Comparison of ENCODE assay signal across 8 mouse cellular contexts in the genomic region with DNA sequence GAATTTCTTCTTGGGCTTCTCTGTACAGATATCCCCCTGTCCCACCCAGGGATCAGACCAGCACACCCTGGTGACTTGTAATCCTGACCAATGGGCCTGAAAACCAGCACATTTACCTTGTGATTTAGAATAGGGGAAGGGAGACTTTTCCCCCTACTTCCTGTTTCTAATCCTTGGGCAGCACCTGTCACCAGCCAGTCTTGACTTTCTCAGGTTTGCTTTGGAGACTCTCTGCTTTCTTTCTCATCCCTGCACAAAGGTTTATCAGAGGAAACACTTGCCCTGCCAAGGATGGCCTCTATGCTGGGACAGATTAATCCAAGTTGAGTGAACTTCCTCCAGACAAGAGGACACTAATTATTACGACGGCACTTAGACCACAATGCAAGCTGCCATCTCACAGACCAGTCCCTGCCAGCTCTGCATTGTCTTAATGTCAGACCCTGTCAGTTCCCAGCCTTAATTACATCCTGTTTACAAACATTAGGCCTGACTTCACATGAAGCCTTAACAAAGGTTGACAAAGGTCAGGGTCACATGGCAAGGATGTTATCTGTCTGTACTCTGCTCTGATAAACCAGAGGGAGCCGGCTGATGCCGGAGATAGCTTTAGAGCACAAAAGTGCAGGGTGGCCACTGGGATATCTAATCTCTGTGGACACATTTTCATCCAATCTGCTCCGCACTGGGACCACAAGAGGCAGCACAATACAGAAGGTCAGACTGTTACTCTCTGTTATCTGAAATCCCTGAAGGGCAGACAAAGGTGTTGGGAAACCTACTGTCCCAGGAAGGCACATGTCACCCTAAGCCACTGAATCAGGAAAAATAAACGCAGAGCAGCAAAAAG.
DNase-seq lines count a peak whose midpoint lies in the region; ATAC-seq and TF ChIP-seq lines count a peak whose summit lies in the region.

No protein-coding gene starts in this region.

- WGBS in kidney, embryonic 14.5 days: 56% methylated on average over 6 of the region's 6 CpGs
- WGBS in kidney, embryonic 16.5 days: 60% methylated on average over 6 of the region's 6 CpGs
- 25% methylated on average over 6 of the region's 6 CpGs for WGBS in intestine, postnatal 0 days

- DNase-seq in kidney, adult 11 months: peak; percentile 59
- peak; percentile 35 for DNase-seq in embryo, embryonic 10.5 days (ENCODE audit: low spot score)
- DNase-seq in lung, postnatal 25 days (ENCODE audit: low spot score): peak; percentile 66
- no peak for DNase-seq in layer of hippocampus, adult 11-12 months (ENCODE audit: low spot score)
- no peak for DNase-seq in thymus, adult 18-20 months

- no peak overlapping the region for H3K4me2 ChIP-seq in kidney, embryonic 14.5 days (replicated peaks; ENCODE audit: low read depth, low read length)
- H3K4me2 ChIP-seq in kidney, embryonic 16.5 days (replicated peaks; ENCODE audit: low read depth, low read length): no peak overlapping the region
- no peak overlapping the region for H3K4me2 ChIP-seq in intestine, postnatal 0 days (replicated peaks; ENCODE audit: low read depth)

- H3K4me3 ChIP-seq in kidney, embryonic 14.5 days (ENCODE audit: low read length): no peak overlapping the region
- H3K4me3 ChIP-seq in kidney, embryonic 16.5 days (ENCODE audit: low read length): no peak overlapping the region
- H3K4me3 ChIP-seq in intestine, postnatal 0 days (ENCODE audit: low read depth, low read length): no peak overlapping the region

- no peaks in the 10 kb centered on the region for H3K9me3 ChIP-seq in kidney, embryonic 14.5 days (ENCODE audit: control insufficient read depth, low read length)
- no peaks in the 10 kb centered on the region for H3K9me3 ChIP-seq in kidney, embryonic 16.5 days (ENCODE audit: low read length)
- H3K9me3 ChIP-seq in intestine, postnatal 0 days (ENCODE audit: control insufficient read depth): no peaks in the 10 kb centered on the region

- H3K4me1 ChIP-seq in kidney, embryonic 14.5 days (ENCODE audit: control insufficient read depth, insufficient read depth, low read length): 0 out of 2 replicates have a peak, but pooled peaks cover 1% of the 10 kb centered on the region
- peaks cover 1% of the 10 kb centered on the region for H3K4me1 ChIP-seq in kidney, embryonic 16.5 days (ENCODE audit: insufficient read depth, low read length)
- no peaks in the 10 kb centered on the region for H3K4me1 ChIP-seq in intestine, postnatal 0 days (replicated peaks; ENCODE audit: control insufficient read depth, insufficient read depth, low read length)

- TF ChIP-seq CTCF in intestine, postnatal 0 days (IDR thresholded peaks at IDR 0.05; ENCODE audit: low read depth): no peak

- no peak overlapping the region for H3K27ac ChIP-seq in kidney, embryonic 14.5 days (ENCODE audit: low read depth, low read length)
- H3K27ac ChIP-seq in kidney, embryonic 16.5 days (ENCODE audit: low read length): no peak overlapping the region; the same call in 1 of the 2 replicates
- no peak overlapping the region for H3K27ac ChIP-seq in intestine, postnatal 0 days (ENCODE audit: low read depth, low read length)

- ATAC-seq in kidney, embryonic 14.5 days (ENCODE audit: low FRiP score, low TSS enrichment): no peak
- ATAC-seq in kidney, embryonic 16.5 days (ENCODE audit: low FRiP score, low TSS enrichment): peak; percentile 49; the same call in 1 of the 2 replicates
- no peak for ATAC-seq in intestine, postnatal 0 days

- H3K27me3 ChIP-seq in kidney, embryonic 14.5 days (ENCODE audit: control insufficient read depth, insufficient read depth, low read length): no peaks in the 10 kb centered on the region
- H3K27me3 ChIP-seq in kidney, embryonic 16.5 days (ENCODE audit: insufficient read depth, low read length): no peaks in the 10 kb centered on the region
- H3K27me3 ChIP-seq in intestine, postnatal 0 days (replicated peaks; ENCODE audit: control insufficient read depth, insufficient read depth, low read length): no peaks in the 10 kb centered on the region

- no peak overlapping the region for H3K9ac ChIP-seq in kidney, embryonic 14.5 days (ENCODE audit: low read depth, low read length)
- H3K9ac ChIP-seq in kidney, embryonic 16.5 days (replicated peaks; ENCODE audit: low read length): no peak overlapping the region
- no peak overlapping the region for H3K9ac ChIP-seq in intestine, postnatal 0 days (ENCODE audit: low read depth, low read length)

- no peaks in the 10 kb centered on the region for H3K36me3 ChIP-seq in kidney, embryonic 14.5 days (ENCODE audit: control insufficient read depth, insufficient read depth, low read length)
- no peaks in the 10 kb centered on the region for H3K36me3 ChIP-seq in kidney, embryonic 16.5 days (ENCODE audit: insufficient read depth, low read length)
- H3K36me3 ChIP-seq in intestine, postnatal 0 days (ENCODE audit: control insufficient read depth, insufficient read depth): no peaks in the 10 kb centered on the region

Comparison
In these comparisons a context has a peak if more than half of its experiments do, and no peak if none do; other contexts are left out.
1. DNase-seq: peak in kidney, adult 11 months (single experiment), embryo, embryonic 10.5 days (single experiment) and lung, postnatal 25 days (single experiment); none in layer of hippocampus, adult 11-12 months (single experiment) and thymus, adult 18-20 months (0 of 2).